Mouse (Mus musculus): Measurements from ENCODE around the gene Tubb3.

Gene Tubb3

GRCm38 (mm10) chr8:123411246-123411645, at the start of gene Tubb3:
Tubb3 (plus strand) TSS chr8:123411424.
- peak; percentile 21 for DNase-seq (ENCODE audit: low spot score)

- DNase-seq (ENCODE audit: low spot score), result peak; percentile 91
These were observed 37.6 kb upstream of the Tubb3 start, which contains the start of gene Tcf25 for GRCm38 (mm10) chr8:123373403-123374238. Tcf25 (plus strand) TSS chr8:123373753.

- DNase-seq (ENCODE audit: low spot score), result peak; percentile 98
These were observed 37.0 kb upstream of the Tubb3 start for GRCm38 (mm10) chr8:123374239-123374578.

- DNase-seq (ENCODE audit: low spot score), result no peak
These were observed 35.5 kb upstream of the Tubb3 start for GRCm38 (mm10) chr8:123375701-123376100.

GRCm38 (mm10) chr8:123376106-123376505, 35.1 kb upstream of the Tubb3 start:
- no peak for DNase-seq (ENCODE audit: low spot score)

- no peak for DNase-seq (ENCODE audit: low spot score)
These were observed 29.5 kb upstream of the Tubb3 start for GRCm38 (mm10) chr8:123381711-123382110.

- DNase-seq (ENCODE audit: low spot score), result no peak
These were observed 28.7 kb upstream of the Tubb3 start for GRCm38 (mm10) chr8:123382516-123382915.

- DNase-seq (ENCODE audit: low spot score), result no peak
These were observed 26.2 kb upstream of the Tubb3 start for GRCm38 (mm10) chr8:123384883-123385540.

- DNase-seq (ENCODE audit: low spot score), result no peak
These were observed 24.2 kb upstream of the Tubb3 start for GRCm38 (mm10) chr8:123387041-123387440.

GRCm38 (mm10) chr8:123387801-123388200, 23.4 kb upstream of the Tubb3 start:
- no peak for DNase-seq (ENCODE audit: low spot score)

- DNase-seq (ENCODE audit: low spot score), result no peak
These were observed 22.2 kb upstream of the Tubb3 start for GRCm38 (mm10) chr8:123389026-123389425.

GRCm38 (mm10) chr8:123398308-123398707, 12.9 kb upstream of the Tubb3 start:
- DNase-seq (ENCODE audit: low spot score), result no peak

- DNase-seq (ENCODE audit: low spot score), result no peak
These were observed 9.3 kb upstream of the Tubb3 start for GRCm38 (mm10) chr8:123401936-123402335.

GRCm38 (mm10) chr8:123402730-123403326, 8.4 kb upstream of the Tubb3 start:
- DNase-seq (ENCODE audit: low spot score), result no peak

- no peak for DNase-seq (ENCODE audit: low spot score)
These were observed 6.7 kb upstream of the Tubb3 start for GRCm38 (mm10) chr8:123404521-123404920.

GRCm38 (mm10) chr8:123406786-123407185, 4.4 kb upstream of the Tubb3 start, which contains the start of gene Mc1r:
Mc1r (plus strand) TSS chr8:123407107.
- DNase-seq (ENCODE audit: low spot score), result peak; percentile 46

- no peak for DNase-seq (ENCODE audit: low spot score)
These were observed 3.6 kb upstream of the Tubb3 start for GRCm38 (mm10) chr8:123407612-123408011.

- DNase-seq (ENCODE audit: low spot score), result no peak
These were observed 2.4 kb upstream of the Tubb3 start for GRCm38 (mm10) chr8:123408586-123409544.

- DNase-seq (ENCODE audit: low spot score), result no peak
These were observed 1.1 kb upstream of the Tubb3 start for GRCm38 (mm10) chr8:123410049-123410587.

- no peak for DNase-seq (ENCODE audit: low spot score)
These were observed 436 bp upstream of the Tubb3 start for GRCm38 (mm10) chr8:123410788-123411187.

GRCm38 (mm10) chr8:123411781-123412327, 630 bp downstream of the Tubb3 start:
- DNase-seq (ENCODE audit: low spot score), result no peak

Measured in urinary bladder, postnatal 25 days (tissue).